ENCODE assay signal across 9 mouse cellular contexts in the genomic region with DNA sequence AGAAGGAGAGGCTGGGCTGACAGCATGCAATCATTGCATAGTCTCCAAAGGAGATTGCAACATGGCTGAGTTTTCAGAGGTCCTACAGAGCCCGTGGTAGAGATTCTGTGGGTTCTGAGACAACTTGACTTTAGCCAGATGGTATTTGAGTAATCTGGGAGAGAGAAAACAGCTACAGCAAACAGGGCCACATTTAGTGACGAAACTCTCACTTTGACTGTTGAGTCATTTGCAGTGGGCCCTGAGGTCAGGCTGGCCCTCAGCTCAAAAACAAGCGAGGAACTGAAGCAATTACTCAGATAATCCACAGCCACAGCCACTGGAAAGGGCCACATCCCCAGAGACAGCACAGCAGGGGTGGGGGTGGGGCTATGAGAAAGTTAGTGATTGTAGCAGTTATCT.
DNase-seq lines count a peak whose midpoint lies in the region; ATAC-seq lines count a peak whose summit lies in the region.
"Had no signal": no experiment of that assay in that cellular context is flagged by ENCODE, and none has a peak within 500 bp of the region (broad histone marks: within the 10 kb centered on the region; RNA-seq: fewer than 3 reads in every experiment).

No protein-coding gene starts in this region.

- 23% methylated on average over 3 of the region's 3 CpGs for WGBS in liver, embryonic 11.5 days

- no peaks in the 10 kb centered on the region for H3K9me3 ChIP-seq in liver, embryonic 11.5 days (ENCODE audit: control insufficient read depth, low read length)
- H3K9me3 ChIP-seq: limb, embryonic 13.5 days had no signal

- peak; percentile 32 for DNase-seq in ovary, postnatal 36 days (ENCODE audit: low spot score)
- no peak for DNase-seq in ovary, postnatal 10 days (ENCODE audit: low spot score)
- DNase-seq in liver, embryonic 11.5 days (ENCODE audit: low spot score): no peak
- peak; percentile 57 for DNase-seq in yolk sac, embryonic 10.5 days (ENCODE audit: low spot score)
- DNase-seq in right cerebral cortex, postnatal 14 days: no peak
- no peak for DNase-seq in left cerebral cortex, adult 9 months (ENCODE audit: low spot score in 2 of 2)
- no peak for DNase-seq in kidney, postnatal 25 days

- peak; percentile 72 for ATAC-seq in granulocyte monocyte progenitor cell, adult 5-6 weeks (replicated peaks; ENCODE audit: poor library complexity, severe bottlenecking)
- ATAC-seq in liver, embryonic 11.5 days (replicated peaks; ENCODE audit: low FRiP score): no peak

- H3K36me3 ChIP-seq in liver, embryonic 11.5 days (ENCODE audit: control insufficient read depth, insufficient read depth, low read length): no peaks in the 10 kb centered on the region
- H3K36me3 ChIP-seq: limb, embryonic 13.5 days had no signal

- H3K27me3 ChIP-seq in liver, embryonic 11.5 days (replicated peaks; ENCODE audit: control insufficient read depth, insufficient read depth, low read length): peaks cover 4% of the 10 kb centered on the region; the same call in 1 of the 2 replicates

- no peak overlapping the region for H3K4me3 ChIP-seq in liver, embryonic 11.5 days (ENCODE audit: low read depth, low read length)
- H3K4me3 ChIP-seq: limb, embryonic 13.5 days had no signal

- H3K4me1 ChIP-seq in liver, embryonic 11.5 days (replicated peaks; ENCODE audit: control insufficient read depth, insufficient read depth, low read length): peaks cover 33% of the 10 kb centered on the region

- H3K4me2 ChIP-seq in liver, embryonic 11.5 days: peak overlapping the region; percentile 24
- H3K4me2 ChIP-seq: limb, embryonic 13.5 days had no signal

- H3K9ac ChIP-seq in liver, embryonic 11.5 days (ENCODE audit: low read depth, low read length): no peak overlapping the region
- H3K9ac ChIP-seq: limb, embryonic 13.5 days had no signal

- H3K27ac ChIP-seq in liver, embryonic 11.5 days (ENCODE audit: low read depth, low read length): 0 out of 2 replicates have a peak overlapping the region, but pooled peaks have one; percentile 41
- H3K27ac ChIP-seq: limb, embryonic 13.5 days had no signal

Comparison
In these comparisons a context has a peak if more than half of its experiments do, and no peak if none do; other contexts are left out.
1. DNase-seq: peak in ovary, postnatal 36 days (single experiment) and yolk sac, embryonic 10.5 days (single experiment); none in ovary, postnatal 10 days (single experiment), liver, embryonic 11.5 days (single experiment), right cerebral cortex, postnatal 14 days (single experiment), left cerebral cortex, adult 9 months (0 of 2) and kidney, postnatal 25 days (0 of 2).